Mouse (Mus musculus) kidney, adult 2 months (tissue): ENCODE results near the gene Spen.

Source experiments
- CTCF ChIP-seq: fragments of 200-500 bp; conservative IDR thresholded peaks from 2 replicates; pipeline ENCODE4 v1.5.1; 2011; ENCODE audit warnings: low read depth, mild to moderate bottlenecking, control low read depth, low read length, moderate library complexity, mixed read lengths; ENCODE audit not compliant: insufficient read depth, insufficient read length
- POLR2A ChIP-seq: fragments of 200-500 bp; IDR thresholded peaks from one replicate; pipeline ENCODE4 v1.6.1; 2011; ENCODE audit warnings: low read depth, low read length, control low read depth

DNA sequence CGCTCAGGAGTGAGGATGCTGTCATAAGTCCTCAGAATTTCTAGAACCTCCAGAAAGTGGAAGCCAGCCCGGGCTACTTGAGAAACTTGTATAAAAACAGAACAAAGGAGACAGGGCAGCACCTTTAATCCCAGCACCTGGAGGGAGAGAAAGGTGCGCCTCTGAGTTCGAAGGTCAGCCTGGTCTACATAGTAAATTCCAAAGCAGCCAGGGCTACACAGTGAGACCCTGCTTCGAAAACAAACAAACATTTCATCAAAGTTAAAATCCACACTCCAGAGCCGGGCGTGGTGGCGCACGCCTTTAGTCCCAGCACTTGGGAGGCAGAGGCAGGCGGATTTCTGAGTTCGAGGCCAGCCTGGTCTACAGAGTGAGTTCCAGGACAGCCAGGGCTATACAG lies 32.6 kb downstream of the Spen start:
- TF ChIP-seq POLR2A (no peak), CTCF (no peak)
